In genomic region chr3:37419458-37419991, GRCm38 (mm10) we compare ENCODE assay signal across 8 mouse cellular contexts. TPM values are rescaled to one million over a fixed set of nuclear protein-coding genes. Genes with fewer than 3 reads are reported as not detected.
A peak's percentile ranks its signal among the peaks of the same experiment; 100 is the strongest.
DNase-seq lines count a peak whose midpoint lies in the region; ATAC-seq and TF ChIP-seq lines count a peak whose summit lies in the region.

Gene Spata5, plus strand, starts transcription at chr3:37419896.

- H3K36me3 ChIP-seq in G1E (replicated peaks): peaks cover 31% of the 10 kb centered on the region
- H3K36me3 ChIP-seq in forebrain, embryonic 16.5 days (ENCODE audit: control insufficient read depth, insufficient read depth): no peaks in the 10 kb centered on the region
- no peaks in the 10 kb centered on the region for H3K36me3 ChIP-seq in lung, embryonic 14.5 days (ENCODE audit: insufficient read depth)
- H3K36me3 ChIP-seq in thymus, adult 2 months (ENCODE audit: control insufficient read depth, insufficient read depth, low read length): no peaks in the 10 kb centered on the region

- no peaks in the 10 kb centered on the region for H3K27me3 ChIP-seq in G1E (ENCODE audit: insufficient read depth, low read length)
- no peaks in the 10 kb centered on the region for H3K27me3 ChIP-seq in forebrain, embryonic 16.5 days (replicated peaks; ENCODE audit: control insufficient read depth, insufficient read depth, low read length)
- H3K27me3 ChIP-seq in lung, embryonic 14.5 days (ENCODE audit: insufficient read depth, low read length): no peaks in the 10 kb centered on the region
- no peaks in the 10 kb centered on the region for H3K27me3 ChIP-seq in thymus, adult 2 months (ENCODE audit: control insufficient read depth, insufficient read depth, low read length)

- H3K9ac ChIP-seq in forebrain, embryonic 16.5 days (replicated peaks; ENCODE audit: low read depth, low read length): peak within 1 kb of the TSS; percentile 81
- H3K9ac ChIP-seq in lung, embryonic 14.5 days: peak within 1 kb of the TSS; percentile 82

- TF ChIP-seq CTCF in G1E (IDR thresholded peaks at IDR 0.05; ENCODE audit: low read depth, low read length): no peak
- no peak for TF ChIP-seq CTCF in layer of hippocampus, adult 2 months (conservative IDR thresholded peaks at IDR 0.05)
- no peak for TF ChIP-seq CTCF in lung, embryonic 14.5 days (IDR thresholded peaks at IDR 0.05; ENCODE audit: low read depth)
- TF ChIP-seq CTCF in olfactory bulb, adult 2 months (IDR thresholded peaks at IDR 0.05; ENCODE audit: insufficient read depth, low read depth, low read length): no peak
- TF ChIP-seq CTCF in thymus, adult 2 months (IDR thresholded peaks at IDR 0.05; ENCODE audit: borderline replicate concordance, control insufficient read depth, extremely low read depth, insufficient read depth, low read length, poor library complexity): no peak

- TF ChIP-seq POLR2A in olfactory bulb, adult 2 months (IDR thresholded peaks at IDR 0.05; ENCODE audit: insufficient read depth, low read depth, low read length): peak; percentile 87; the same call in 1 of the 2 replicates
- peak; percentile 73 for TF ChIP-seq POLR2A in thymus, adult 2 months (IDR thresholded peaks at IDR 0.05; ENCODE audit: control insufficient read depth, extremely low read depth, insufficient read depth, low read length, poor library complexity)

- H3K27ac ChIP-seq in forebrain, embryonic 16.5 days (ENCODE audit: low read length): peak within 1 kb of the TSS; percentile 93
- H3K27ac ChIP-seq in layer of hippocampus, adult 2 months: peak within 1 kb of the TSS; percentile 99
- peak within 1 kb of the TSS; percentile 94 for H3K27ac ChIP-seq in lung, embryonic 14.5 days (ENCODE audit: low read depth)
- peak within 1 kb of the TSS; percentile 78 for H3K27ac ChIP-seq in olfactory bulb, adult 2 months (ENCODE audit: insufficient read depth, low read depth, low read length)
- H3K27ac ChIP-seq in thymus, adult 2 months (ENCODE audit: control insufficient read depth, insufficient read depth, low read length): peak within 1 kb of the TSS; percentile 48

- no peaks in the 10 kb centered on the region for H3K9me3 ChIP-seq in G1E (replicated peaks)
- no peaks in the 10 kb centered on the region for H3K9me3 ChIP-seq in forebrain, embryonic 16.5 days (ENCODE audit: control insufficient read depth, low read length)
- H3K9me3 ChIP-seq in lung, embryonic 14.5 days (ENCODE audit: low read depth, low read length): no peaks in the 10 kb centered on the region

- DNase-seq in G1E (ENCODE audit: low spot score): peak; percentile 90
- peak; percentile 97 to 99 for DNase-seq in cerebellum, adult 18-20 months
- DNase-seq in heart, postnatal 36 days: peak; percentile 93 to 95
- peak; percentile 94 to 96 for DNase-seq in layer of hippocampus, adult 2 months (ENCODE audit: low spot score in 2 of 2)
- DNase-seq in lung, embryonic 14.5 days: peak; percentile 99
- DNase-seq in thymus, adult 2 months: peak; percentile 98

- peak within 1 kb of the TSS; percentile 87 for H3K4me2 ChIP-seq in forebrain, embryonic 16.5 days (ENCODE audit: low read length)
- H3K4me2 ChIP-seq in lung, embryonic 14.5 days: peak within 1 kb of the TSS; percentile 92

- intact Hi-C loops in heart, postnatal 36 days (cut with DNase I): no loop called here

- WGBS in forebrain, embryonic 16.5 days: 1% methylated on average over 49 of the region's 50 CpGs
- under 1% methylated on average over 41 of the region's 50 CpGs for WGBS in lung, embryonic 14.5 days
- WGBS in olfactory bulb, adult 2 months: under 1% methylated on average over 49 of the region's 50 CpGs
- WGBS in thymus, adult 2 months: 1% methylated on average over 50 of the region's 50 CpGs

- H3K4me3 ChIP-seq in G1E (ENCODE audit: low read depth, low read length): peak within 1 kb of the TSS; percentile 95
- peak within 1 kb of the TSS; percentile 73 for H3K4me3 ChIP-seq in forebrain, embryonic 16.5 days (replicated peaks; ENCODE audit: low read length)
- H3K4me3 ChIP-seq in layer of hippocampus, adult 2 months: peak within 1 kb of the TSS; percentile 98
- H3K4me3 ChIP-seq in lung, embryonic 14.5 days (ENCODE audit: low read depth, low read length): peak within 1 kb of the TSS; percentile 93
- peak within 1 kb of the TSS; percentile 86 for H3K4me3 ChIP-seq in olfactory bulb, adult 2 months (ENCODE audit: insufficient read depth, low read depth, low read length)
- peak within 1 kb of the TSS; percentile 73 for H3K4me3 ChIP-seq in thymus, adult 2 months (ENCODE audit: control insufficient read depth, insufficient read depth, low read length)

- H3K4me1 ChIP-seq in G1E (ENCODE audit: insufficient read depth, low read depth, low read length): peaks cover 40% of the 10 kb centered on the region
- H3K4me1 ChIP-seq in forebrain, embryonic 16.5 days (replicated peaks; ENCODE audit: control insufficient read depth, insufficient read depth, low read length): peaks cover 16% of the 10 kb centered on the region
- H3K4me1 ChIP-seq in lung, embryonic 14.5 days (ENCODE audit: insufficient read depth): peaks cover 9% of the 10 kb centered on the region; the same call in 1 of the 2 replicates
- no peaks in the 10 kb centered on the region for H3K4me1 ChIP-seq in olfactory bulb, adult 2 months (ENCODE audit: control insufficient read depth, insufficient read depth, low read length)
- H3K4me1 ChIP-seq in thymus, adult 2 months (replicated peaks; ENCODE audit: control insufficient read depth, insufficient read depth, low read length): peaks cover 4% of the 10 kb centered on the region

- peak; percentile 81 for ATAC-seq in G1E (ENCODE audit: extremely low read depth, insufficient number of reproducible peaks, low FRiP score, poor library complexity, severe bottlenecking)
- peak; percentile 94 for ATAC-seq in forebrain, embryonic 16.5 days
- peak; percentile 95 for ATAC-seq in lung, embryonic 14.5 days (ENCODE audit: insufficient read depth)

RNA-seq across cellular contexts. Expression of gene Spata5, which starts in this region (rescaled TPM):
- total RNA-seq in G1E (2014; fragmentation: Nextera tagmentation): 56.8 and 66.8 TPM in 2 replicates
- total RNA-seq in G1E (2017): 175 and 176 TPM in 2 replicates
- 16.2 and 25.1 TPM in 2 replicates for polyA plus RNA-seq in G1E (2012)
- 36.5 and 37.6 TPM in 2 replicates for polyA plus RNA-seq in forebrain, embryonic 16.5 days (2015; fragmentation: Nextera tagmentation; extraction: Ambion mirVana)
- 10 to 100 TPM; 15.9 to 16.1 TPM for total RNA-seq in heart, postnatal 36 days (2021)
- 10 to 100 TPM; 25.3 to 30.5 TPM for total RNA-seq in layer of hippocampus, adult 2 months (2021)
- polyA plus RNA-seq in lung, embryonic 14.5 days (2014; fragmentation: Nextera tagmentation; extraction: Ambion mirVana): 36.9 and 42.0 TPM in 2 replicates
- not detected in 2 replicates for polyA plus RNA-seq in olfactory bulb, adult 2 months (2012; ENCODE audit: insufficient read depth, insufficient read length, low replicate concordance, missing spikeins)
- 2.0 and 3.2 TPM in 2 replicates for polyA plus RNA-seq in thymus, adult 2 months (2012; rRNA removed)

Comparison
In these comparisons a context has a peak if more than half of its experiments do, and no peak if none do; other contexts are left out.
1. Peak in every context shown above with its lines: DNase-seq, ATAC-seq, H3K4me3 ChIP-seq and H3K27ac ChIP-seq.
2. H3K27ac ChIP-seq: peak in every context shown above with its lines; median percentile 99 in layer of hippocampus, adult 2 months; 94 in lung, embryonic 14.5 days; 93 in forebrain, embryonic 16.5 days; 78 in olfactory bulb, adult 2 months; 48 in thymus, adult 2 months.